Mouse (Mus musculus): ENCODE data around the gene Nmur1. TPM values are rescaled to one million over a fixed set of nuclear protein-coding genes. Genes with fewer than 3 reads are reported as not detected.
A peak's percentile ranks its signal among the peaks of the same experiment; 100 is the strongest.

The Nmur1 gene
- polyA plus RNA-seq, 1 experiment from 2014 or later: not detected

GRCm38 (mm10) chr1:86464223-86464874, 38.3 kb upstream of the Nmur1 start:
- Histone ChIP-seq H3K9me3 (replicated peaks; ENCODE audit: control insufficient read depth, low read length) (no peaks in the 10 kb centered on the region), H3K27me3 (ENCODE audit: control insufficient read depth, insufficient read depth, low read length) (no peaks in the 10 kb centered on the region), H3K36me3 (ENCODE audit: control insufficient read depth, insufficient read depth, low read length) (no peaks in the 10 kb centered on the region), H3K9ac (ENCODE audit: low read depth, low read length) (peak overlapping the region; percentile 47; the same call in 1 of the 2 replicates), H3K4me1 (ENCODE audit: control insufficient read depth, insufficient read depth, low read length) (0 out of 2 replicates have a peak, but pooled peaks cover 2% of the 10 kb centered on the region), H3K27ac (ENCODE audit: low read depth, low read length) (0 out of 2 replicates have a peak overlapping the region, but pooled peaks have one; percentile 37), H3K4me2 (no peak overlapping the region), H3K4me3 (ENCODE audit: low read depth, low read length) (no peak overlapping the region)
- ATAC-seq (replicated peaks; ENCODE audit: insufficient number of reproducible peaks, low FRiP score, low TSS enrichment): no peak
- WGBS (ENCODE audit: insufficient replicate concordance): 54% methylated on average over 9 of the region's 9 CpGs

- ATAC-seq (replicated peaks; ENCODE audit: insufficient number of reproducible peaks, low FRiP score, low TSS enrichment): no peak
- WGBS (ENCODE audit: insufficient replicate concordance): 74% methylated on average over 4 of the region's 4 CpGs
- Histone ChIP-seq H3K4me1 (ENCODE audit: control insufficient read depth, insufficient read depth, low read length) (no peaks in the 10 kb centered on the region), H3K9ac (ENCODE audit: low read depth, low read length) (no peak overlapping the region), H3K36me3 (ENCODE audit: control insufficient read depth, insufficient read depth, low read length) (no peaks in the 10 kb centered on the region), H3K27ac (ENCODE audit: low read depth, low read length) (no peak overlapping the region), H3K27me3 (ENCODE audit: control insufficient read depth, insufficient read depth, low read length) (no peaks in the 10 kb centered on the region), H3K9me3 (replicated peaks; ENCODE audit: control insufficient read depth, low read length) (no peaks in the 10 kb centered on the region), H3K4me3 (ENCODE audit: low read depth, low read length) (no peak overlapping the region), H3K4me2 (no peak overlapping the region)
These were observed 33.3 kb upstream of the Nmur1 start for GRCm38 (mm10) chr1:86459371-86459770.

GRCm38 (mm10) chr1:86456892-86457581, 31.0 kb upstream of the Nmur1 start:
- H3K36me3 ChIP-seq (ENCODE audit: control insufficient read depth, insufficient read depth, low read length): no peaks in the 10 kb centered on the region
- H3K4me1 ChIP-seq (ENCODE audit: control insufficient read depth, insufficient read depth, low read length): no peaks in the 10 kb centered on the region
- H3K4me2 ChIP-seq: no peak overlapping the region
- WGBS (ENCODE audit: insufficient replicate concordance): 68% methylated on average over 13 of the region's 13 CpGs
- H3K27me3 ChIP-seq (ENCODE audit: control insufficient read depth, insufficient read depth, low read length): no peaks in the 10 kb centered on the region
- ATAC-seq (replicated peaks; ENCODE audit: insufficient number of reproducible peaks, low FRiP score, low TSS enrichment): no peak
- no peak overlapping the region for H3K9ac ChIP-seq (ENCODE audit: low read depth, low read length)
- no peak overlapping the region for H3K27ac ChIP-seq (ENCODE audit: low read depth, low read length)
- no peaks in the 10 kb centered on the region for H3K9me3 ChIP-seq (replicated peaks; ENCODE audit: control insufficient read depth, low read length)
- H3K4me3 ChIP-seq (ENCODE audit: low read depth, low read length): no peak overlapping the region

- no peak overlapping the region for H3K4me3 ChIP-seq (ENCODE audit: low read depth, low read length)
- H3K9ac ChIP-seq (ENCODE audit: low read depth, low read length): no peak overlapping the region
- H3K36me3 ChIP-seq (ENCODE audit: control insufficient read depth, insufficient read depth, low read length): no peaks in the 10 kb centered on the region
- H3K4me2 ChIP-seq: no peak overlapping the region
- H3K27ac ChIP-seq (ENCODE audit: low read depth, low read length): no peak overlapping the region
- no peaks in the 10 kb centered on the region for H3K9me3 ChIP-seq (replicated peaks; ENCODE audit: control insufficient read depth, low read length)
- ATAC-seq (replicated peaks; ENCODE audit: insufficient number of reproducible peaks, low FRiP score, low TSS enrichment): no peak
- no peaks in the 10 kb centered on the region for H3K27me3 ChIP-seq (ENCODE audit: control insufficient read depth, insufficient read depth, low read length)
- WGBS (ENCODE audit: insufficient replicate concordance): 71% methylated on average over 5 of the region's 5 CpGs
- H3K4me1 ChIP-seq (ENCODE audit: control insufficient read depth, insufficient read depth, low read length): peaks cover 7% of the 10 kb centered on the region; the same call in 1 of the 2 replicates
These were observed 26.7 kb upstream of the Nmur1 start for GRCm38 (mm10) chr1:86452713-86453112.

- no peak for ATAC-seq (replicated peaks; ENCODE audit: insufficient number of reproducible peaks, low FRiP score, low TSS enrichment)
- WGBS (ENCODE audit: insufficient replicate concordance): 41% methylated on average over 6 of the region's 6 CpGs
- no peaks in the 10 kb centered on the region for H3K27me3 ChIP-seq (ENCODE audit: control insufficient read depth, insufficient read depth, low read length)
These were observed 23.9 kb upstream of the Nmur1 start for GRCm38 (mm10) chr1:86449966-86450365.

GRCm38 (mm10) chr1:86448272-86448671, 22.2 kb upstream of the Nmur1 start:
- Histone ChIP-seq H3K27ac (ENCODE audit: low read depth, low read length) (peak overlapping the region; percentile 57), H3K4me1 (ENCODE audit: control insufficient read depth, insufficient read depth, low read length) (peaks cover 19% of the 10 kb centered on the region), H3K9me3 (replicated peaks; ENCODE audit: control insufficient read depth, low read length) (no peaks in the 10 kb centered on the region), H3K36me3 (ENCODE audit: control insufficient read depth, insufficient read depth, low read length) (no peaks in the 10 kb centered on the region), H3K4me3 (ENCODE audit: low read depth, low read length) (no peak overlapping the region), H3K9ac (ENCODE audit: low read depth, low read length) (peak overlapping the region; percentile 16), H3K27me3 (ENCODE audit: control insufficient read depth, insufficient read depth, low read length) (no peaks in the 10 kb centered on the region), H3K4me2 (no peak overlapping the region)
- no peak for ATAC-seq (replicated peaks; ENCODE audit: insufficient number of reproducible peaks, low FRiP score, low TSS enrichment)
- WGBS (ENCODE audit: insufficient replicate concordance): 31% methylated on average over 4 of the region's 4 CpGs

More at GRCm38 (mm10) chr1:86449966-86450365, 23.9 kb upstream of the Nmur1 start:
- peaks cover 11% of the 10 kb centered on the region; the same call in 1 of the 2 replicates for H3K4me1 ChIP-seq (ENCODE audit: control insufficient read depth, insufficient read depth, low read length)
- no peak overlapping the region for H3K27ac ChIP-seq (ENCODE audit: low read depth, low read length)
- H3K9ac ChIP-seq (ENCODE audit: low read depth, low read length): no peak overlapping the region
- H3K4me3 ChIP-seq (ENCODE audit: low read depth, low read length): no peak overlapping the region
- no peaks in the 10 kb centered on the region for H3K36me3 ChIP-seq (ENCODE audit: control insufficient read depth, insufficient read depth, low read length)
- no peak overlapping the region for H3K4me2 ChIP-seq
- H3K9me3 ChIP-seq (replicated peaks; ENCODE audit: control insufficient read depth, low read length): no peaks in the 10 kb centered on the region

- Histone ChIP-seq H3K27me3 (ENCODE audit: control insufficient read depth, insufficient read depth, low read length) (no peaks in the 10 kb centered on the region), H3K9ac (ENCODE audit: low read depth, low read length) (peak overlapping the region; percentile 16), H3K4me1 (ENCODE audit: control insufficient read depth, insufficient read depth, low read length) (peaks cover 25% of the 10 kb centered on the region), H3K4me3 (ENCODE audit: low read depth, low read length) (no peak overlapping the region), H3K36me3 (ENCODE audit: control insufficient read depth, insufficient read depth, low read length) (no peaks in the 10 kb centered on the region), H3K27ac (ENCODE audit: low read depth, low read length) (peak overlapping the region; percentile 57), H3K4me2 (peak overlapping the region; percentile 11), H3K9me3 (replicated peaks; ENCODE audit: control insufficient read depth, low read length) (no peaks in the 10 kb centered on the region)
- WGBS (ENCODE audit: insufficient replicate concordance): 22% methylated on average over 13 of the region's 13 CpGs
- no peak; the same call in 1 of the 2 replicates for ATAC-seq (replicated peaks; ENCODE audit: insufficient number of reproducible peaks, low FRiP score, low TSS enrichment)
These were observed 21.7 kb upstream of the Nmur1 start for GRCm38 (mm10) chr1:86447596-86448171.

- ATAC-seq (replicated peaks; ENCODE audit: insufficient number of reproducible peaks, low FRiP score, low TSS enrichment): no peak
- whole genome bisulfite sequencing (ENCODE audit: insufficient replicate concordance): 49% methylated on average over 8 of the region's 8 CpGs
- H3K4me3 ChIP-seq (ENCODE audit: low read depth, low read length): no peak overlapping the region
These were observed 17.6 kb upstream of the Nmur1 start for GRCm38 (mm10) chr1:86443386-86444172.

More at GRCm38 (mm10) chr1:86443386-86444172, 17.6 kb upstream of the Nmur1 start:
- peaks cover 41% of the 10 kb centered on the region for H3K4me1 ChIP-seq (ENCODE audit: control insufficient read depth, insufficient read depth, low read length)
- peak overlapping the region; percentile 97 for H3K9ac ChIP-seq (ENCODE audit: low read depth, low read length)
- H3K36me3 ChIP-seq (ENCODE audit: control insufficient read depth, insufficient read depth, low read length): no peaks in the 10 kb centered on the region
- no peaks in the 10 kb centered on the region for H3K9me3 ChIP-seq (replicated peaks; ENCODE audit: control insufficient read depth, low read length)
- H3K4me2 ChIP-seq: peak overlapping the region; percentile 98
- H3K27ac ChIP-seq (ENCODE audit: low read depth, low read length): peak overlapping the region; percentile 100
- H3K27me3 ChIP-seq (ENCODE audit: control insufficient read depth, insufficient read depth, low read length): no peaks in the 10 kb centered on the region

Measured in heart, embryonic 11.5 days (tissue).